Mouse (Mus musculus) CH12.LX (cell line): ENCODE results near the gene Rpa2.

Experiments
- CTCF ChIP-seq, 2 experiments: IDR thresholded peaks in 1 of 2; conservative IDR thresholded peaks in 1 of 2; 2 replicates each; pipeline ENCODE4 v1.5.1; 2011 to 2012; ENCODE audit warnings: low read depth in 2 of 2, low read length in 2 of 2, improper control_type of control experiment in 1 of 2, inconsistent platforms in 1 of 2, mild to moderate bottlenecking in 1 of 2, moderate library complexity in 1 of 2
- ELF1 ChIP-seq: IDR thresholded peaks from 2 replicates; pipeline ENCODE4 v1.6.1; 2014; ENCODE audit warnings: low read depth, mild to moderate bottlenecking, inconsistent platforms, low read length, improper control_type of control experiment
- EP300 ChIP-seq: IDR thresholded peaks from 2 replicates; pipeline ENCODE4 v1.6.1; 2011; ENCODE audit warnings: low read length, improper control_type of control experiment
- GABPA ChIP-seq: IDR thresholded peaks from 2 replicates; pipeline ENCODE4 v1.6.1; 2012; ENCODE audit warnings: low read depth, low read length, improper control_type of control experiment, inconsistent platforms; ENCODE audit not compliant: insufficient replicate concordance
- MAX ChIP-seq: IDR thresholded peaks from 2 replicates; pipeline ENCODE4 v1.6.1; 2011; ENCODE audit warnings: low read length, improper control_type of control experiment
- MXI1 ChIP-seq: IDR thresholded peaks from 2 replicates; pipeline ENCODE4 v1.6.1; 2011; ENCODE audit warnings: mild to moderate bottlenecking, low read depth, low read length, improper control_type of control experiment
- MYC ChIP-seq: IDR thresholded peaks from 2 replicates; pipeline ENCODE4 v1.6.1; 2011; ENCODE audit warnings: low read depth, mild to moderate bottlenecking, improper control_type of control experiment, low read length
- POLR2A ChIP-seq: IDR thresholded peaks from 2 replicates; pipeline ENCODE4 v1.6.1; 2011; ENCODE audit warnings: low read depth, mild to moderate bottlenecking, improper control_type of control experiment, low read length
- RAD21 ChIP-seq: IDR thresholded peaks from 2 replicates; pipeline ENCODE4 v1.6.1; 2011; ENCODE audit warnings: low read depth, mild to moderate bottlenecking, low read length, improper control_type of control experiment, moderate library complexity
- RCOR1 ChIP-seq: conservative IDR thresholded peaks from 2 replicates; pipeline ENCODE4 v1.6.1; 2012; ENCODE audit warnings: low read depth, mild to moderate bottlenecking, inconsistent platforms, low read length, improper control_type of control experiment
- SIN3A ChIP-seq: IDR thresholded peaks from 2 replicates; pipeline ENCODE4 v1.6.1; 2012; ENCODE audit warnings: low read length, improper control_type of control experiment, inconsistent platforms
- TCF12 ChIP-seq: IDR thresholded peaks from 2 replicates; pipeline ENCODE4 v1.6.1; 2014; ENCODE audit warnings: low read depth, mild to moderate bottlenecking, inconsistent platforms, low read length, improper control_type of control experiment
- ZC3H11A ChIP-seq: IDR thresholded peaks from 2 replicates; pipeline ENCODE4 v1.6.1; 2012; ENCODE audit warnings: low read depth, mild to moderate bottlenecking, inconsistent platforms, low read length, improper control_type of control experiment
- ZNF384 ChIP-seq: IDR thresholded peaks from 2 replicates; pipeline ENCODE4 v1.6.1; 2012; ENCODE audit warnings: low read depth, low read length, improper control_type of control experiment, inconsistent platforms

- TF ChIP-seq RAD21 = no peak
- no peak for TF ChIP-seq CTCF (conservative IDR thresholded peaks at IDR 0.05 in 1 of 2, IDR thresholded peaks at IDR 0.05 in 1 of 2; ENCODE audit: low read depth in 2 of 2, low read length in 2 of 2)
- no peak for TF ChIP-seq MXI1
- TF ChIP-seq POLR2A = no peak
- peak; percentile 30; the same call in 1 of the 2 replicates for TF ChIP-seq EP300
- TF ChIP-seq TCF12 = 0 out of 2 replicates have a peak, but pooled peaks have one; percentile 17
- no peak for TF ChIP-seq ZC3H11A
- no peak for TF ChIP-seq GABPA
- no peak for TF ChIP-seq SIN3A
- TF ChIP-seq MAX = peak; percentile 26; the same call in 1 of the 2 replicates
- peak; percentile 39; the same call in 1 of the 2 replicates for TF ChIP-seq MYC
- peak; percentile 64 for TF ChIP-seq ELF1
- TF ChIP-seq ZNF384 = no peak
- TF ChIP-seq RCOR1 = no peak
Observed at GRCm38 (mm10) chr4:132801176-132802077, 33.3 kb downstream of the Rpa2 start.
